Mouse (Mus musculus) heart, adult 8-10 months (tissue): ENCODE data around the gene Pcsk7. TPM values are rescaled to one million over a fixed set of nuclear protein-coding genes. Genes with fewer than 3 reads are reported as not detected.

ENCODE experiments used
- DNase-seq: peaks from one replicate; pipeline ENCODE4 v3.0.0; 2022; ENCODE audit warnings: low spot score
- total RNA-seq, 4 experiments: library from RNA; stranded (reverse); gene quantifications; 2 replicates each; pipeline ENCODE4 v1.2.4; 2022

The Pcsk7 gene
- total RNA-seq, 4 experiments from 2014 or later, result 12.9 to 15.7 (median 14.6) TPM

GRCm38 (mm10) chr9:45938952-45939637, 32.8 kb downstream of the Pcsk7 start:
- no peak for DNase-seq

DNA sequence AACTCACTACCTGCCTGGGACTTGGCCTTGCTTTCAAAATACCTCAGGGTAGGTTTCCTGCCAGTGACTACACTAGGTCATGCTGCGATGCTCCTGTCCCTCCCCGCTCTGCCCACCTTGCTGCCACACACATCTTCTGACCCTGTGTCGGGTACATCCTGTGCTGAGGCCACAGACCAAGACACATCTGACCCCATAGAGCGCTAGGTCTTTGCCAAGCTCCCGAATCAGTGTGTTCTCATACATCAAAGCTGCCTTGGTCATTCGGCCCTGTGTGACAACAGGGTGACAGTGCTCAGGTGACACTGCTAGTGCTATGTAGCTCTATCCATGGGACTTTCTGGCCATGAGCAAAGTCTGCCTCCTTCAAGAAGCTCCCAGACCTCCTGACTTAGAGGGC, 33.5 kb downstream of the Pcsk7 start:
- DNase-seq, result no peak

- no peak for DNase-seq
Observed at GRCm38 (mm10) chr9:45941329-45941888, 35.1 kb downstream of the Pcsk7 start.

GRCm38 (mm10) chr9:45942464-45942863, 36.2 kb downstream of the Pcsk7 start:
- DNase-seq, result no peak

DNA sequence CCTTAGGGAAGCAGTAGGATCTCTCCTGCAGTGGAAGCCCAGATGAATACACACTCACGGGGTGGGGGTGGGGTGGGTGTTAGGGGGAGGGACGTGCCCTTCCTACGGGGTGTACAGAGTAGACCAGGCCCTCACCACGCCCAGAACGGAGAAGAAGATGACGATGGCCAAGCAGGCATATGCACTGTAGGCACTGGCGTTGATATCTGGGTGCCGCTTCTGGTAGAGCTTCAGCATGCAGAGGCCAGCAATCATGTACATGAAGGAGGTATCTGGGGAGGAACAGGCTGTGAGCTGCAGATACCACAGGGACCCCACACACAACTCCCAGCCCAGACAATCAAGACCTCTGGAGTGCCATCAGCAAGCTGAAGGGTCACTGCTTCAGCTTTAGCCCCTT, 36.6 kb downstream of the Pcsk7 start:
- no peak for DNase-seq

DNA sequence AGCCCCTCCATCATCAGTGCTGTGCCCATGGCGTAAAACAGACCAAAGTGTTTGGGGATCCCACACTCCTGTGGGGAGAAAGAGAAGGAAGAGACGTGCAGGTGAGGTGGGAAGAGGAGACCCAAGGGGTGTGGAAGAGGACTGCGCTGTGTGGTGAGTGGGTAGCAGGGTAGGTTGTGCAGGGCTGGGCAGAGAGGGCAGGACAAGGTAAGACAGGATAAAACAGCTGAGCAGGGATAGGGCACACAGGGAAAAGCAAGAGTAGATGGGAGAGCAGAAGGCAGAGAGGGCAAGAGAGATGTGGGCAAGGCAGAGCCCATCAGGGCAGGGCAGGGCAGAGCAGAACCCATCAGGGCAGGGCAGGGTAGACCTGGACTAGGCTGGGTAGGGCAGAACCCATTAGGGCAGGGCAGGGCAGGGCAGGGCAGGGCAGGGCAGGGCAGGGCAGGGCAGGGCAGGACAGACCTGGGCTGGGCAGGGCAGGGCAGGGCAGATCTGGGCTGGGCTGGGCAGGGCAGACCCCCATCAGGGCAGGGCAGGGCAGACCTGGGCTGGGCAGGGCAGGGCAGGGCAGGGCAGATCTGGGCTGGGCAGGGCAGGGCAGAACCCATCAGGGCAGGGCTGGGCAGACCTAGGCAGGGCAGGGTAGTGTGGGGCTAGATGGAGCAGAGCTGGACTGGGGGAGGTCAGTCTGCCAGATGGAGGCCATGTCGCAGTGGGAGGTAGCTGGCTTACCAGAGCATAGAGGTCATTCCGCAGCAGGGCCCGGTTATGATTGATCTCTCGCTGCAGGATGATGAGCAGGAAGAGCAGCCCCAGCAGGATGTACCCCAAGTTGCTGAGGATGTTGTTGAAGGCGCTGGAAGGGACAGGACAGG, 37.6 kb downstream of the Pcsk7 start:
- DNase-seq, result no peak

GRCm38 (mm10) chr9:45944506-45945400, 38.5 kb downstream of the Pcsk7 start:
- DNase-seq, result no peak

- no peak for DNase-seq
Observed at GRCm38 (mm10) chr9:45945721-45946120, 39.4 kb downstream of the Pcsk7 start.

DNA sequence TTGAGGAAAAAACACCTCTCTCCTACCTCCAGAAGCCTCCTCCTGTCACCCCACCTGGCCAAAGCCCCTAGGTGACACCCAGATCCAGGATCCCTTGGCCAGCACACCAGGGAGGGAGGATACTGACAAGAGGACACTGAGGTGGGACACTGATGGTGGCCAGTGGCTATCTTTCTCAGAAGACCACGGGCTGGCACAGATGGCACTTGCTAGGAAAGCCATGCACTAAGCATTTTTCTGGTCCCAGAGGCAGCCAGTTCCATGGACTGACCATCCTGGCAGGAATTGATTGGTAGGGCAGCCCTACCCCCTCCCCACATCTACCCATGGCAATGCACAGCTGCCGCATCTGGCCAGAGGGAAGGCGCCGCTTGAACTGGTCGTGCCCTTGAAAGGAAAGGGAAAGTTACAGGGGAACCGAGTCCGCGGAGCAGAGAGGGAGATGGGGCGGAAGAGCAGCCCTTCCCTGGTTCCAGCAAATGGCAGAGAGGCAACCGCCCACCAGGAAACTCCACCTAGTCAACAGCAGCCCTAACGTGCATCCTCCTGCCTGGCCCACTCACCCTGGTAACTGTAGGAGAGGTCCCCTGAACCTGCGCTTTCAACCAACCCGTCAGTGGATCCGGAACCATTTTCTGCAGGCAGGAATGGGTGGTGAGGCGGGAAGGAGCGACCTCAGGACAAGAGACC, 40.0 kb downstream of the Pcsk7 start:
- DNase-seq, result no peak

DNA sequence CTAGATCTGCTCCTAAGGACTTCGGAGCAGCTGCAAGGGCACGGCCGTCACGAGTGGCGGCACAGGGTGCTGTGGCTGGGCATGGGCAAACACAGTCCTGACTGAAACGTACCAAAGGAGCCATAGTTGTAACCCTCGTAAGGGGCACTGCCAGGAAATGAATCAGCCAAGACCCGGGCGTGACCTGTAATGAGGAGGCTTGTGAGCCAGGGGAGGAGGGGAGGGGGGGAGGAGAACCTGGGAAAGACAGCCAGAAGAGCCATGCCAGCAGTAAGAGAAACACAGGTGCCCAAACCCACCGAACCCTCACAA, 40.5 kb downstream of the Pcsk7 start:
- no peak for DNase-seq

DNA sequence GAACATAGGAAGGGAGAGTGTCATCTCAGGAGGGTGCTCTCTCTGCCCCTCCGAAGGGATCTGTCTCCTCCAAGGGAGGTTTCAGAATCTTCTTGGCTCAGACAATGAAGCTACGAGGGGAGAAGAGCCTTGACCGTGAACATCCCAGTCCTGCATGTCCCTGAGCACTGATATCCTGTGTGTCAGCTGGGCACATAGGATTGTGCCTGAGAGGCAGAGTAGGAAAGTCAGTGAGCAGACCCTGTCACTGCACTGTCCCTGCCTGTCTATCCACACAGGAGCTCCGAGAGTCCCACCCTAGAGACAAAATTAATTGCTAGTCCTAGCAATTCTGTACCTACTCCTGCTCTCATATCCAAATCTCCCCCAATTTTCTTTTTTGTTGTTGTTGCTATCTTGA, 45.8 kb downstream of the Pcsk7 start:
- DNase-seq, result no peak

DNA sequence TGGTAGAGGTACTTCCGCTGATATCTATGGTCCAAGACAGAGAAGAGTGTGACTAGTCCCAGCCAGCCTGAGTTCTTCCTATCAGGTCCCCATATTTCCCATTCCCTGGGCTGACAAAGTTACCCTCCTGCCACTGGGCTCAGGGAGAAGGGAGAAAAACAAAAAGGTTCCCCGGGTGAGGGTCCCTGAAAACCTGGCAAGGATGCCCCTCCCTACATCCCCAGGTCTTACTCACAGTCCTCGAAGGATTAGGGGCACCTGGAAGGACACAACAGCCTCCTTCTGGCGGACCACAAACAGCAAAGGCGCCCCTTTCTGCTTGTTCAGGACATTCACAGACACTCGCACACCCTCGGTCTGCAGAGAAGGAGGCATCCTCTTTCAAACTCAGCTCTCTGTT, 46.6 kb downstream of the Pcsk7 start:
- no peak for DNase-seq

DNA sequence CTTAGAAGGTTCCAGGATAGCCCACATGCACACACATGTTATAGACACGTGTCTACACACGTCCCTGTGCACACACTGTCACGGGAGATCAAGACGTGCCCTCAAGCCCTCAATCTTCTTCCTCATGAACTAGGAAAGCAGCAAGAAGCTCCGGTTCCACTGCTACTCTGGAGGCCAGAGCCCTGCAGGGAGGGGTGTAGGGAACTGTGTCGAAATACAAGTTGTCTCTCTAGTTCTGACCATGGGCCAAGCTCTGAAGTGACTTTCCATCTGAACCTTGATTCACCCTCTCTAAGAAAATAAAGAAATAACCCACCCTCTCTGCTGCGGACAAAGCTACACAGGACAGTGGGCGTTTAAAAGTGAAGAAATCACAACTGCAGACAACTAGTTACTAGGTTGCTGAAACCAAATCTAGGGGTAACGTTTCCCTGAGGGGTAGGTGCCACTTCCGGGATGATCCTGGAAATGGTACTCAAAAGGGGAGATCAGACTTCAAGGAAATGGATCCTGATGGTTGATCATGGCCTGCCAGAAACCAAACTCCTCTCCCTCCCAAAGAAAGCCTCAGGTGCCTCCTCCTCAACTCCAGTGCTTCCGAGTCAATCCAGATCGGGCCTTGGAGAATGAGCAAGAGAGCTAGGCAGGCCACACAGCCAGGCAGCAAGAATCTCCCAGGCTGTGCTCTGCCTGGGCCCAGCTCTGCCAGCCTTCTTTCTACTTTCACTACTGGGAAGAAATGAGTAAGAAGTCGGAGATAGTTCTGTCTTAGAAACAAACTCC, 47.4 kb downstream of the Pcsk7 start:
- no peak for DNase-seq

DNA sequence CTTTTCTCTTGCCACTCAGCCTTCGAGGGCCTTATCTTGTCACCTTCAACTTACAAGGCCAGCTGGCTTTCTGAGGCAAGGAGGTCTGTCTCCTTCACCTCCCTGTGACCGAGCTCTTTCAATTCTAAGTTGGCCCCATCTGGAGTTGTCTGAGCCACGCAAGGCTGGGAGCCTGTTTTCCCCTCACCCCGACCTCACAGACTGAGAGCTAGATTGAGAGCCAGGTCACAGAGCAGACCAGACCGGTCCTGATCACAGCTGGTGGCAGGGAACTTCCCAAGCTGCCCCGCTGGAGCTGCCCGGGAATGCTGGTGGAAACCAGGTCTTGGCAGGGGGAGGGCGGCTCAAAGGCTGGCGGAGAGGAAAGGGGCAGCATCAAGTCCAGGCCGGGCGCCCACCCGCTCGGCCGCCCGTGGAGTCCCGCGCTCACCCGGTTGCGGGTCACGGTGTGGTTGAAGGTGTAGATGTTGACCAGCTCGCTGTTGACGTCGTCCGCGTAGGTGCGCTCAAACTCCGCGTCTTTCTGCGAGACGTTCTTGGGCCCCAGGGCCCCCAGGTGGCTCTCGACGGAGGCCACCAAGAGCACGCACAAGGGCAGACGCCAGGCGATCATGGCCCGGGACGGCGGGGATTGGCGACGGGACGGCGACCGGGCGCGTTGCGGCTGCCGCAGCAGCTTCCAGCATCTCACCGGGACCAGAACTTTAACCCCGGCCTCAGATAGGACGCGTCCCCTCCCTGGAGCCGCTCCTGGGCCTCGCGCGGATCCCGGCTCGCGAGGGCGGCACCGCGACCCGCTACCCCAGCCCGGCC, 48.2 kb downstream of the Pcsk7 start:
- DNase-seq, result peak; percentile 35

DNA sequence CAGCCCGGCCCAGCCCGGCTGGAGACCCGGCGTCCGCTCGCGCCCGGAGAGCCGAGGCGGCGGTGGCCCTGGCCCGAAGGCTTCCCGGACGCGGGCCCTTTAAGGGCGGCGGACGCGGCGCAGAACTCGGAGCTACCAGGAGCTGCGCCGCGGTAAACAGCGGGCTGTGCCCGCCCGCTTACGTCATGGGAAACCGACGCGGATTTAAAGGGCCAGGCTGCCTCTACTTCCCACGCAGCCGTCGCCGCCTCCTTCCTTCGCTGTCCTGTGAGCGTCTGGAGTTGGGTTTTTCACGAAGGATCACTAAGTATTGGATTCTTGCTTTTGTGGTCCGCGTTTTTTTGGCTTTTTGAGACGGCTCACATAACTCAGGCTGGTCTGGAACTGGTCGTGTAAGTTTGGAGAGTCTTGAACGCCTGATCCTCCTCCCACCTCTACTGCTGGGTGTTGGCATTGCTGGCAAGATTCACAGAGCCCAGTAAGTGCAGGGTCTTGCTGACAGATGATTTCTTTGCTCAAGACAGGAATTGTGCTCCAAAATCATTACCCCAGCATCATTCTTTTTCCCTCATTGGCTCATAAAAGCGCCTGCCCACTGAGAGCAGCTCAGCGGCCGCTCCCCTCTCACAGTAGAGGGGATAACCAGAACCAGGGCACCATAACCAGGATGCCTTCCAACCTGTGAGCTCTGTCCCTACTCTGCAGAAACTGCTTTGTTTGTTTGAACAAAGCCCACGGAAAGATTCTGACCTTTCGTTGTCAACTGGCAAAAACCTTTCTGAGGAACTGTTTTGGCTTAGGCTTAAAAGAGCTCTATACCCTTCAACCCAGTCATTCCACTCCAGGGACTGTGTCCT, 49.0 kb downstream of the Pcsk7 start, which contains the start of gene Sidt2:
Sidt2 (minus strand) TSS at position 152 of the 857 bp plus-strand sequence.
- peak; percentile 91 for DNase-seq

DNA sequence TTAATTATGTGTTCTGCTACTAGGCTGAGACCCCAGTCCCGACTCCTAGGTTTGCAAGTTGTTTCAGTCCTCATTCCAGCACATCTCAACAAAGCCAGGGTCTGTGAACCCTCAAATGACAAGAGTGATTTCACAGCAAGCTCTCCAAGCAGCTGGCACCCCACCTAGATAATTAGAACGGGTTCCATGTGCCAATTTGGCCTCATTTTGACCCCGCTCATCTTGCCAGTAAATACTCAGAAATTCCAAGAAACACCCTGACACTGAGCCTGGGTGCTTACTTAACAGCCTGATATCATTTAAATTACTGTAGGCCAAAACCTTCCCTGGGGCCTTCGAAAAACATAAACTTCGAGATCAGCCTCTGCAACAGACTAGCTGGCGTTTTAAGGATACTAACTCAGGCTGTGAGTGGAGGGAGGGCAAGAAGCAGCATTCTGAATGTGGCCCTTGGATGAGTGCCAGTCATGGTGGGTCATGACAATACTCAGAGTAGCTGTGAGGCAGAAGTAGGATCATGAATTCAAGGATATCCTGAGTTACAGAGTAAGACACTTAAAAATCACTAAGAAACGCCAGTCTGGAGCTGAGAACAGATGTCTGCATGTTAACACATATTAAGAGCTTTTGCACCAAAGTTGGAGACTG, 51.9 kb downstream of the Pcsk7 start:
- no peak for DNase-seq

- no peak for DNase-seq
Observed at GRCm38 (mm10) chr9:45958851-45959250, 52.6 kb downstream of the Pcsk7 start.

GRCm38 (mm10) chr9:45959661-45960060, 53.4 kb downstream of the Pcsk7 start:
- no peak for DNase-seq
